32 mouse cellular contexts compared by ENCODE assay signal in genomic region chr9:46241818-46242217, GRCm38 (mm10). TPM values are rescaled to one million over a fixed set of nuclear protein-coding genes. Genes with fewer than 3 reads are reported as not detected.
"Had no signal": no experiment of that assay in that cellular context is flagged by ENCODE, and none has a peak within 500 bp of the region (broad histone marks: within the 10 kb centered on the region; RNA-seq: fewer than 3 reads in every experiment).

No protein-coding gene starts in this region.

- H3K27ac ChIP-seq: hindbrain, postnatal 0 days; left cerebral cortex, adult 2 months; liver, embryonic 15.5 days; lung, embryonic 15.5 days; midbrain, embryonic 10.5 days; midbrain, embryonic 13.5 days; neural tube, embryonic 13.5 days had no signal

- H3K9ac ChIP-seq: liver, embryonic 15.5 days; lung, embryonic 15.5 days; midbrain, embryonic 13.5 days; neural tube, embryonic 13.5 days had no signal

- H3K4me1 ChIP-seq: liver, embryonic 15.5 days; lung, embryonic 15.5 days; midbrain, embryonic 13.5 days; neural tube, embryonic 13.5 days had no signal

- H3K4me3 ChIP-seq: left cerebral cortex, adult 2 months; liver, embryonic 15.5 days; lung, embryonic 15.5 days; megakaryocyte, embryonic 14.5 days; midbrain, embryonic 10.5 days; midbrain, embryonic 13.5 days; myocyte; neural tube, embryonic 13.5 days had no signal

- H3K36me3 ChIP-seq: liver, embryonic 15.5 days; lung, embryonic 15.5 days; midbrain, embryonic 10.5 days; midbrain, embryonic 13.5 days; neural tube, embryonic 13.5 days had no signal

- H3K4me2 ChIP-seq: liver, embryonic 11.5 days; liver, embryonic 15.5 days; lung, embryonic 15.5 days; midbrain, embryonic 13.5 days; neural tube, embryonic 13.5 days had no signal

- DNase-seq: kidney, adult 2 months; kidney, postnatal 10 days; kidney, postnatal 36 days; layer of hippocampus, adult 9-11 months; layer of hippocampus, postnatal 36 days; lung, adult 18-20 months; lung, postnatal 10 days; lung, postnatal 36 days; retina, postnatal 1 day; right cerebral cortex, postnatal 25 days; thymus, adult 18-20 months; thymus, postnatal 4 days had no signal

- H3K9me3 ChIP-seq: liver, embryonic 15.5 days; lung, embryonic 15.5 days; megakaryocyte, embryonic 14.5 days; midbrain, embryonic 10.5 days; midbrain, embryonic 13.5 days; neural tube, embryonic 13.5 days had no signal

- H3K27me3 ChIP-seq: liver, embryonic 15.5 days; lung, embryonic 15.5 days; midbrain, embryonic 13.5 days; neural tube, embryonic 13.5 days had no signal

- ATAC-seq: hindbrain, postnatal 0 days; inflammation-experienced regulatory T-cells, adult 6 months; midbrain, embryonic 13.5 days; midbrain, embryonic 16.5 days had no signal

RNA-seq across cellular contexts. Expression of gene Apoa4, which starts 1.3 kb away (rescaled TPM):
- total RNA-seq: hindbrain, postnatal 0 days; layer of hippocampus, adult 18-20 months; layer of hippocampus, postnatal 36 days; left cerebral cortex, adult 2 months; left cerebral cortex, postnatal 10 days; left cerebral cortex, postnatal 36 days; monocyte, adult 5-6 weeks; neutrophil, adult 5-6 weeks had no signal
- polyA plus RNA-seq: hindbrain, postnatal 0 days; inflammation-experienced regulatory T-cells, adult 6 months; kidney, embryonic 14.5 days; limb, embryonic 11.5 days; liver, embryonic 11.5 days; midbrain, embryonic 10.5 days; midbrain, embryonic 16.5 days; myocyte had no signal

RNA-seq across cellular contexts. Expression of gene Apoc3, which starts 6.4 kb away (rescaled TPM):
- total RNA-seq: hindbrain, postnatal 0 days; left cerebral cortex, postnatal 10 days; monocyte, adult 5-6 weeks; neutrophil, adult 5-6 weeks had no signal
- polyA plus RNA-seq: hindbrain, postnatal 0 days; inflammation-experienced regulatory T-cells, adult 6 months; kidney, embryonic 14.5 days; limb, embryonic 11.5 days; limb, embryonic 14.5 days; lung, embryonic 15.5 days; midbrain, embryonic 10.5 days; midbrain, embryonic 13.5 days; midbrain, embryonic 16.5 days; myocyte; neural tube, embryonic 13.5 days had no signal

RNA-seq across cellular contexts. Expression of gene Apoa1, which starts 13.4 kb away (rescaled TPM):
- total RNA-seq: layer of hippocampus, postnatal 36 days; left cerebral cortex, adult 2 months; monocyte, adult 5-6 weeks had no signal
- polyA plus RNA-seq: inflammation-experienced regulatory T-cells, adult 6 months; myocyte had no signal

RNA-seq across cellular contexts. Expression of gene Apoa5, which starts 26.6 kb away (rescaled TPM):
- total RNA-seq: layer of hippocampus, adult 18-20 months; layer of hippocampus, postnatal 36 days; left cerebral cortex, adult 2 months; left cerebral cortex, postnatal 10 days; left cerebral cortex, postnatal 36 days; monocyte, adult 5-6 weeks; neutrophil, adult 5-6 weeks had no signal
- polyA plus RNA-seq: hindbrain, postnatal 0 days; inflammation-experienced regulatory T-cells, adult 6 months; kidney, adult 2 months; kidney, embryonic 14.5 days; limb, embryonic 14.5 days; lung, embryonic 15.5 days; midbrain, embryonic 10.5 days; midbrain, embryonic 13.5 days; midbrain, embryonic 16.5 days; myocyte; neural tube, embryonic 13.5 days had no signal
